Mouse (Mus musculus): Measurements from ENCODE around the gene Armh2. TPM values are rescaled to one million over a fixed set of nuclear protein-coding genes. Genes with fewer than 3 reads are reported as not detected.
A peak's percentile ranks its signal among the peaks of the same experiment; 100 is the strongest.

Gene Armh2
- polyA plus RNA-seq, 1 experiment from 2014 or later = not detected

GRCm38 (mm10) chr13:24714360-24714885, 26.6 kb upstream of the Armh2 start:
- 54% methylated on average over 9 of the region's 9 CpGs for WGBS
- no peak; the same call in 1 of the 2 replicates for ATAC-seq (ENCODE audit: insufficient number of reproducible peaks, insufficient read depth, low FRiP score, low read depth)
- no peak overlapping the region for H3K4me3 ChIP-seq (ENCODE audit: low read depth, low read length)
- no peak overlapping the region for H3K9ac ChIP-seq (replicated peaks; ENCODE audit: low read depth, low read length)
- H3K9me3 ChIP-seq (ENCODE audit: control insufficient read depth, low read depth, low read length) = no peaks in the 10 kb centered on the region
- peaks cover 16% of the 10 kb centered on the region; the same call in 1 of the 2 replicates for H3K4me1 ChIP-seq (ENCODE audit: control insufficient read depth, insufficient read depth, low read length)
- H3K27ac ChIP-seq (ENCODE audit: low read length) = peak overlapping the region; percentile 48; the same call in 1 of the 2 replicates
- H3K4me2 ChIP-seq (replicated peaks; ENCODE audit: low read depth, low read length) = no peak overlapping the region
- H3K36me3 ChIP-seq (ENCODE audit: control insufficient read depth, insufficient read depth, low read length) = no peaks in the 10 kb centered on the region
- no peaks in the 10 kb centered on the region for H3K27me3 ChIP-seq (ENCODE audit: control insufficient read depth, insufficient read depth, low read length)

- H3K36me3 ChIP-seq (ENCODE audit: control insufficient read depth, insufficient read depth, low read length) = no peaks in the 10 kb centered on the region
- 68% methylated on average over 5 of the region's 5 CpGs for WGBS
- peaks cover 16% of the 10 kb centered on the region; the same call in 1 of the 2 replicates for H3K4me1 ChIP-seq (ENCODE audit: control insufficient read depth, insufficient read depth, low read length)
- H3K9me3 ChIP-seq (ENCODE audit: control insufficient read depth, low read depth, low read length) = no peaks in the 10 kb centered on the region
- ATAC-seq (ENCODE audit: insufficient number of reproducible peaks, insufficient read depth, low FRiP score, low read depth) = no peak
- no peaks in the 10 kb centered on the region for H3K27me3 ChIP-seq (ENCODE audit: control insufficient read depth, insufficient read depth, low read length)
- no peak overlapping the region for H3K4me2 ChIP-seq (replicated peaks; ENCODE audit: low read depth, low read length)
- no peak overlapping the region for H3K27ac ChIP-seq (ENCODE audit: low read length)
- no peak overlapping the region for H3K9ac ChIP-seq (replicated peaks; ENCODE audit: low read depth, low read length)
- H3K4me3 ChIP-seq (ENCODE audit: low read depth, low read length) = no peak overlapping the region
Observed at GRCm38 (mm10) chr13:24715601-24716000, 25.4 kb upstream of the Armh2 start.

- H3K9me3 ChIP-seq (ENCODE audit: control insufficient read depth, low read depth, low read length) = no peaks in the 10 kb centered on the region
- ATAC-seq (ENCODE audit: insufficient number of reproducible peaks, insufficient read depth, low FRiP score, low read depth) = no peak
- WGBS = 65% methylated on average over 9 of the region's 9 CpGs
- no peak overlapping the region for H3K9ac ChIP-seq (replicated peaks; ENCODE audit: low read depth, low read length)
- H3K4me3 ChIP-seq (ENCODE audit: low read depth, low read length) = no peak overlapping the region
- no peak overlapping the region for H3K4me2 ChIP-seq (replicated peaks; ENCODE audit: low read depth, low read length)
- H3K27me3 ChIP-seq (ENCODE audit: control insufficient read depth, insufficient read depth, low read length) = no peaks in the 10 kb centered on the region
- H3K4me1 ChIP-seq (ENCODE audit: control insufficient read depth, insufficient read depth, low read length) = peaks cover 16% of the 10 kb centered on the region; the same call in 1 of the 2 replicates
- H3K27ac ChIP-seq (ENCODE audit: low read length) = no peak overlapping the region
- H3K36me3 ChIP-seq (ENCODE audit: control insufficient read depth, insufficient read depth, low read length) = no peaks in the 10 kb centered on the region
Observed at GRCm38 (mm10) chr13:24716441-24716840, 24.6 kb upstream of the Armh2 start.

GRCm38 (mm10) chr13:24717677-24718076, 23.4 kb upstream of the Armh2 start:
- Histone ChIP-seq H3K27ac (ENCODE audit: low read length) (no peak overlapping the region), H3K9me3 (ENCODE audit: control insufficient read depth, low read depth, low read length) (no peaks in the 10 kb centered on the region), H3K4me2 (replicated peaks; ENCODE audit: low read depth, low read length) (no peak overlapping the region), H3K27me3 (ENCODE audit: control insufficient read depth, insufficient read depth, low read length) (no peaks in the 10 kb centered on the region), H3K36me3 (ENCODE audit: control insufficient read depth, insufficient read depth, low read length) (no peaks in the 10 kb centered on the region), H3K9ac (replicated peaks; ENCODE audit: low read depth, low read length) (no peak overlapping the region), H3K4me3 (ENCODE audit: low read depth, low read length) (no peak overlapping the region), H3K4me1 (ENCODE audit: control insufficient read depth, insufficient read depth, low read length) (peaks cover 16% of the 10 kb centered on the region; the same call in 1 of the 2 replicates)
- no peak for ATAC-seq (ENCODE audit: insufficient number of reproducible peaks, insufficient read depth, low FRiP score, low read depth)
- WGBS = 72% methylated on average over 7 of the region's 7 CpGs

- ATAC-seq (ENCODE audit: insufficient number of reproducible peaks, insufficient read depth, low FRiP score, low read depth) = no peak
- H3K4me2 ChIP-seq (replicated peaks; ENCODE audit: low read depth, low read length) = no peak overlapping the region
- H3K27me3 ChIP-seq (ENCODE audit: control insufficient read depth, insufficient read depth, low read length) = no peaks in the 10 kb centered on the region
- no peak overlapping the region for H3K27ac ChIP-seq (ENCODE audit: low read length)
- no peaks in the 10 kb centered on the region for H3K9me3 ChIP-seq (ENCODE audit: control insufficient read depth, low read depth, low read length)
- H3K36me3 ChIP-seq (ENCODE audit: control insufficient read depth, insufficient read depth, low read length) = no peaks in the 10 kb centered on the region
- WGBS = 70% methylated on average over 10 of the region's 10 CpGs
- H3K9ac ChIP-seq (replicated peaks; ENCODE audit: low read depth, low read length) = no peak overlapping the region
- H3K4me1 ChIP-seq (ENCODE audit: control insufficient read depth, insufficient read depth, low read length) = 0 out of 2 replicates have a peak, but pooled peaks cover under 1% of the 10 kb centered on the region
- no peak overlapping the region for H3K4me3 ChIP-seq (ENCODE audit: low read depth, low read length)
Observed at GRCm38 (mm10) chr13:24721502-24721901, 19.5 kb upstream of the Armh2 start.

- WGBS = 68% methylated on average over 8 of the region's 8 CpGs
- Histone ChIP-seq H3K9me3 (ENCODE audit: control insufficient read depth, low read depth, low read length) (no peaks in the 10 kb centered on the region), H3K27ac (ENCODE audit: low read length) (no peak overlapping the region), H3K4me3 (ENCODE audit: low read depth, low read length) (no peak overlapping the region), H3K9ac (replicated peaks; ENCODE audit: low read depth, low read length) (no peak overlapping the region), H3K27me3 (ENCODE audit: control insufficient read depth, insufficient read depth, low read length) (no peaks in the 10 kb centered on the region), H3K4me1 (ENCODE audit: control insufficient read depth, insufficient read depth, low read length) (no peaks in the 10 kb centered on the region), H3K4me2 (replicated peaks; ENCODE audit: low read depth, low read length) (no peak overlapping the region), H3K36me3 (ENCODE audit: control insufficient read depth, insufficient read depth, low read length) (no peaks in the 10 kb centered on the region)
- ATAC-seq (ENCODE audit: insufficient number of reproducible peaks, insufficient read depth, low FRiP score, low read depth) = no peak
Observed at GRCm38 (mm10) chr13:24723699-24724394, 17.2 kb upstream of the Armh2 start.

GRCm38 (mm10) chr13:24724395-24724759, 16.7 kb upstream of the Armh2 start:
- WGBS = 68% methylated on average over 4 of the region's 4 CpGs
- Histone ChIP-seq H3K4me1 (ENCODE audit: control insufficient read depth, insufficient read depth, low read length) (no peaks in the 10 kb centered on the region), H3K27ac (ENCODE audit: low read length) (no peak overlapping the region), H3K27me3 (ENCODE audit: control insufficient read depth, insufficient read depth, low read length) (no peaks in the 10 kb centered on the region), H3K9ac (replicated peaks; ENCODE audit: low read depth, low read length) (no peak overlapping the region), H3K4me2 (replicated peaks; ENCODE audit: low read depth, low read length) (no peak overlapping the region), H3K4me3 (ENCODE audit: low read depth, low read length) (no peak overlapping the region), H3K9me3 (ENCODE audit: control insufficient read depth, low read depth, low read length) (no peaks in the 10 kb centered on the region), H3K36me3 (ENCODE audit: control insufficient read depth, insufficient read depth, low read length) (no peaks in the 10 kb centered on the region)
- no peak for ATAC-seq (ENCODE audit: insufficient number of reproducible peaks, insufficient read depth, low FRiP score, low read depth)

- Histone ChIP-seq H3K9ac (replicated peaks; ENCODE audit: low read depth, low read length) (no peak overlapping the region), H3K9me3 (ENCODE audit: control insufficient read depth, low read depth, low read length) (no peaks in the 10 kb centered on the region), H3K4me2 (replicated peaks; ENCODE audit: low read depth, low read length) (no peak overlapping the region), H3K4me1 (ENCODE audit: control insufficient read depth, insufficient read depth, low read length) (no peaks in the 10 kb centered on the region), H3K27me3 (ENCODE audit: control insufficient read depth, insufficient read depth, low read length) (no peaks in the 10 kb centered on the region), H3K4me3 (ENCODE audit: low read depth, low read length) (no peak overlapping the region), H3K27ac (ENCODE audit: low read length) (no peak overlapping the region), H3K36me3 (ENCODE audit: control insufficient read depth, insufficient read depth, low read length) (no peaks in the 10 kb centered on the region)
- 89% methylated on average over 5 of the region's 5 CpGs for WGBS
- no peak for ATAC-seq (ENCODE audit: insufficient number of reproducible peaks, insufficient read depth, low FRiP score, low read depth)
Observed at GRCm38 (mm10) chr13:24729128-24729527, 11.9 kb upstream of the Armh2 start.
